Mouse (Mus musculus) CH12.LX (cell line): ENCODE data around the gene Gin1. TPM values are rescaled to one million over a fixed set of nuclear protein-coding genes. Genes with fewer than 3 reads are reported as not detected.

Experiments used
- DNase-seq: peaks from one replicate; pipeline ENCODE4 v3.0.0-alpha.2; 2013; ENCODE audit errors: extremely low read depth
- H3K27ac ChIP-seq: 2 replicates; pipeline ENCODE4 v1.5.1; 2012; ENCODE audit warnings: low read depth, mild to moderate bottlenecking, control low read depth, moderate library complexity; ENCODE audit not compliant: insufficient read depth
- H3K27me3 ChIP-seq: replicated peaks from 2 replicates; pipeline ENCODE3; 2012; ENCODE audit warnings: inconsistent platforms
- H3K36me3 ChIP-seq, 2 experiments: replicated peaks in 1 of 2; 2 replicates each; pipeline versions ENCODE3 to v1.6.1; 2012; ENCODE audit warnings: inconsistent platforms in 1 of 2, low read length in 1 of 2, mild to moderate bottlenecking in 1 of 2, mixed read lengths in 1 of 2, moderate library complexity in 1 of 2; ENCODE audit not compliant: control insufficient read depth in 1 of 2, insufficient read depth in 1 of 2
- H3K4me1 ChIP-seq, 2 experiments: 2 replicates each; pipeline ENCODE4 v1.6.1; 2012; ENCODE audit warnings: inconsistent platforms in 1 of 2, moderate library complexity in 1 of 2; ENCODE audit not compliant: insufficient read depth in 2 of 2, control insufficient read depth in 1 of 2
- H3K4me2 ChIP-seq: 2 replicates; pipeline ENCODE4 v1.6.1; 2012; ENCODE audit warnings: low read depth, mild to moderate bottlenecking, control low read depth; ENCODE audit not compliant: poor library complexity, insufficient read depth, severe bottlenecking
- H3K4me3 ChIP-seq, 3 experiments: fragments of 150-350 bp in 1 of 3; sonication (generic) in 1 of 3; replicated peaks in 1 of 3; 2 replicates each; pipeline versions ENCODE3 to v1.5.1; 2011 to 2012; ENCODE audit warnings: low read depth in 2 of 3, low read length in 2 of 3, mild to moderate bottlenecking in 2 of 3, moderate library complexity in 2 of 3, control low read depth in 1 of 3, improper control_type of control experiment in 1 of 3, inconsistent platforms in 1 of 3, mixed read lengths in 1 of 3; ENCODE audit not compliant: poor library complexity in 1 of 3
- H3K79me2 ChIP-seq: replicated peaks from 2 replicates; pipeline ENCODE4 v1.6.1; 2012; ENCODE audit warnings: mild to moderate bottlenecking, moderate library complexity; ENCODE audit not compliant: control insufficient read depth, poor library complexity, insufficient read depth, severe bottlenecking; ENCODE audit errors: extremely low read depth
- H3K9ac ChIP-seq: 2 replicates; pipeline ENCODE4 v1.6.1; 2012; ENCODE audit warnings: low read depth, mild to moderate bottlenecking, control low read depth, moderate library complexity; ENCODE audit not compliant: insufficient read depth
- H3K9me3 ChIP-seq: replicated peaks from 2 replicates; pipeline ENCODE3; 2012; ENCODE audit warnings: low read length, inconsistent platforms, mixed read lengths
- CHD2 ChIP-seq: IDR thresholded peaks from 2 replicates; pipeline ENCODE4 v1.6.1; 2011; ENCODE audit warnings: low read length, improper control_type of control experiment
- E2F4 ChIP-seq: IDR thresholded peaks from 2 replicates; pipeline ENCODE4 v1.6.1; 2011; ENCODE audit warnings: low read depth, low read length, improper control_type of control experiment; ENCODE audit not compliant: insufficient replicate concordance
- ELF1 ChIP-seq: IDR thresholded peaks from 2 replicates; pipeline ENCODE4 v1.6.1; 2014; ENCODE audit warnings: low read depth, mild to moderate bottlenecking, inconsistent platforms, low read length, improper control_type of control experiment
- EP300 ChIP-seq: IDR thresholded peaks from 2 replicates; pipeline ENCODE4 v1.6.1; 2011; ENCODE audit warnings: low read length, improper control_type of control experiment
- JUND ChIP-seq: conservative IDR thresholded peaks from 2 replicates; pipeline ENCODE4 v1.6.1; 2011; ENCODE audit warnings: low read depth, low read length, improper control_type of control experiment
- KAT2A ChIP-seq: IDR thresholded peaks from 2 replicates; pipeline ENCODE4 v1.6.1; 2012; ENCODE audit warnings: low read length, improper control_type of control experiment, inconsistent platforms; ENCODE audit not compliant: insufficient replicate concordance
- MAFK ChIP-seq: IDR thresholded peaks from 2 replicates; pipeline ENCODE4 v1.6.1; 2011; ENCODE audit warnings: low read length, improper control_type of control experiment; ENCODE audit not compliant: insufficient replicate concordance
- MAX ChIP-seq: IDR thresholded peaks from 2 replicates; pipeline ENCODE4 v1.6.1; 2011; ENCODE audit warnings: low read length, improper control_type of control experiment
- MAZ ChIP-seq: IDR thresholded peaks from 2 replicates; pipeline ENCODE4 v1.6.1; 2012; ENCODE audit warnings: low read depth, mild to moderate bottlenecking, inconsistent platforms, low read length, improper control_type of control experiment, moderate library complexity
- MEF2A ChIP-seq: IDR thresholded peaks from 2 replicates; pipeline ENCODE4 v1.6.1; 2014; ENCODE audit warnings: low read depth, mild to moderate bottlenecking, inconsistent platforms, low read length, improper control_type of control experiment, borderline replicate concordance
- MYC ChIP-seq: IDR thresholded peaks from 2 replicates; pipeline ENCODE4 v1.6.1; 2011; ENCODE audit warnings: low read depth, mild to moderate bottlenecking, improper control_type of control experiment, low read length
- NELFE ChIP-seq: IDR thresholded peaks from 2 replicates; pipeline ENCODE4 v1.6.1; 2011; ENCODE audit warnings: low read depth, low read length, improper control_type of control experiment
- NRF1 ChIP-seq: IDR thresholded peaks from 2 replicates; pipeline ENCODE4 v1.6.1; 2014; ENCODE audit warnings: low read depth, mild to moderate bottlenecking, inconsistent platforms, low read length, improper control_type of control experiment, moderate library complexity
- PAX5 ChIP-seq: IDR thresholded peaks from 2 replicates; pipeline ENCODE4 v1.6.1; 2012; ENCODE audit warnings: low read length, inconsistent platforms, mixed read lengths
- POLR2A ChIP-seq: IDR thresholded peaks from 2 replicates; pipeline ENCODE4 v1.6.1; 2011; ENCODE audit warnings: low read depth, mild to moderate bottlenecking, improper control_type of control experiment, low read length
- POLR2AphosphoS2 ChIP-seq: IDR thresholded peaks from 2 replicates; pipeline ENCODE4 v1.6.1; 2011; ENCODE audit warnings: low read depth, low read length, improper control_type of control experiment
- RAD21 ChIP-seq: IDR thresholded peaks from 2 replicates; pipeline ENCODE4 v1.6.1; 2011; ENCODE audit warnings: low read depth, mild to moderate bottlenecking, low read length, improper control_type of control experiment, moderate library complexity
- RCOR1 ChIP-seq: conservative IDR thresholded peaks from 2 replicates; pipeline ENCODE4 v1.6.1; 2012; ENCODE audit warnings: low read depth, mild to moderate bottlenecking, inconsistent platforms, low read length, improper control_type of control experiment
- SMC3 ChIP-seq: IDR thresholded peaks from 2 replicates; pipeline ENCODE4 v1.6.1; 2011; ENCODE audit warnings: low read depth, low read length, improper control_type of control experiment
- TCF12 ChIP-seq: IDR thresholded peaks from 2 replicates; pipeline ENCODE4 v1.6.1; 2014; ENCODE audit warnings: low read depth, mild to moderate bottlenecking, inconsistent platforms, low read length, improper control_type of control experiment
- UBTF ChIP-seq: IDR thresholded peaks from 2 replicates; pipeline ENCODE4 v1.6.1; 2012; ENCODE audit warnings: low read depth, mild to moderate bottlenecking, inconsistent platforms, low read length, improper control_type of control experiment, moderate library complexity
- USF1 ChIP-seq: IDR thresholded peaks from 2 replicates; pipeline ENCODE4 v1.6.1; 2014; ENCODE audit warnings: low read depth, mild to moderate bottlenecking, inconsistent platforms, low read length, improper control_type of control experiment
- USF2 ChIP-seq: conservative IDR thresholded peaks from 2 replicates; pipeline ENCODE4 v1.6.1; 2011; ENCODE audit warnings: low read depth, low read length, improper control_type of control experiment
- ZC3H11A ChIP-seq: IDR thresholded peaks from 2 replicates; pipeline ENCODE4 v1.6.1; 2012; ENCODE audit warnings: low read depth, mild to moderate bottlenecking, inconsistent platforms, low read length, improper control_type of control experiment
- ZKSCAN1 ChIP-seq: IDR thresholded peaks from 2 replicates; pipeline ENCODE4 v1.6.1; 2012; ENCODE audit warnings: low read depth, inconsistent platforms, low read length, improper control_type of control experiment, borderline replicate concordance
- ZNF384 ChIP-seq: IDR thresholded peaks from 2 replicates; pipeline ENCODE4 v1.6.1; 2012; ENCODE audit warnings: low read depth, low read length, improper control_type of control experiment, inconsistent platforms
- dilution Hi-C: fragments of 300-500 bp; cut with MboI; formaldehyde crosslinking; loops from 2 replicates; pipeline ENCODE4 v1.14.3; 2020; ENCODE audit warnings: low sequenced_read_pairs; ENCODE audit not compliant: extremely low pct_unique_long_range_greater_than_20kb, extremely low pct_ligation_motif_present
- in situ Hi-C: fragments of 300-500 bp; cut with MboI; formaldehyde crosslinking; loops from 3 replicates; pipeline ENCODE4 v1.14.3; 2019; ENCODE audit warnings: low sequenced_read_pairs, low pct_ligation_motif_present, low pct_unique_long_range_greater_than_20kb, mixed read lengths
- polyA plus RNA-seq: library from polyadenylated mRNA; unstranded; fragments of >175 nt; gene quantifications from 2 replicates; pipeline ENCODE4 v1.2.1, GENCODE M21; 2012; ENCODE audit warnings: low read depth; ENCODE audit not compliant: insufficient read length
- total RNA-seq, 2 experiments: library from RNA; depleted of rRNA; stranded (reverse); fragments of 300-350 nt in 1 of 2; fragments of >200 nt in 1 of 2; gene quantifications; 2 replicates each; pipeline ENCODE4 v1.2.3; 2012 to 2014

Gene Gin1
- total and polyA plus RNA-seq, 3 experiments: 5.8 to 16.2 (median 10.4) TPM

DNA sequence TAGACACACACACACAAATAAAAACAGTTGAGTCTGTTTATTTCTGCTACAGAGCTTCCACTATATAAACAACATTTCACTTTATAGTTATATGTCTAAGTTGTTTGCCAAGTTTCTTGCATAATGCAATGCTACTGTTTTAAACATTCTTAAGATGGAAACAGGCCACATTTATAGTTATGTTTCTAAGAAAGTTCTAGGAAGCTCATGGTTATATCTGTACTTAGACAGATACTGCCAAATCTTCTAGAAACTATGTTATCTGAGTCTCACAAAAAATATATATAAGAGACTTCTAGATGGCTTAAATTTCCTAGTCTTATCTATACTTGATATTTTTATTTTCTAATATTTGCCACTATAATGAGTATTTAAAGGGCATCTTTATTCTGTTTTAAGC is 16.8 kb upstream of the Gin1 start:
- dilution Hi-C loops: no loop called here
- Histone ChIP-seq H3K9me3 (no peaks in the 10 kb centered on the region), H3K36me3 (peaks cover 27 to 55% of the 10 kb centered on the region in 2 experiments), H3K79me2 (0 out of 2 replicates have a peak, but pooled peaks cover 2% of the 10 kb centered on the region), H3K4me1 (no peaks in the 10 kb centered on the region), H3K27ac (no peak overlapping the region), H3K27me3 (no peaks in the 10 kb centered on the region), H3K4me2 (no peak overlapping the region), H3K9ac (no peak overlapping the region), H3K4me3 (no peak overlapping the region)
- in situ Hi-C loops: no loop called here
- TF ChIP-seq ELF1: no peak
- no peak for TF ChIP-seq MAZ
- no peak for TF ChIP-seq KAT2A
- TF ChIP-seq SMC3: no peak
- TF ChIP-seq E2F4: no peak
- TF ChIP-seq PAX5: no peak
- no peak for TF ChIP-seq UBTF
- TF ChIP-seq NRF1: no peak
- DNase-seq: no peak

DNA sequence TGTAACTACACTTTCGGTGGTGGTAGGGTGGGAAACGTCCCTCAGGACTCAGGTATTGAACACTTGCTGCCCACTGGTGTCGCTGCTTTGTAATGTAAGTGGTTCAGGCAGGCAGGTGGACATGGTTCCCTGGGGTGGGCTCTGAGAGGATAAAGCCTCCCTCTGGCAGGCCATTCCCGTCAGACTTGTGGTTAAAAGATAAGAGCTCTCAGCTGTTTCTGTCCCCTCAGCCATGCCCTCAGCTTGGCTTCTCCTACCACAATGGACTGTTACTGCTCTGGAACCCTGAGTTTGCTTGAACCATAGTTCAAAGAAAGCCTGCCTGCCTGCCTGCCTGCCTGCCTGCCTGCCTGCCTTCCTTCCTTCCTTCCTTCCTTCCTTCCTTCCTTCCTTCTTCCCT is 15.6 kb upstream of the Gin1 start:
- Histone ChIP-seq H3K4me2 (no peak overlapping the region), H3K4me3 (no peak overlapping the region), H3K9ac (no peak overlapping the region), H3K27me3 (no peaks in the 10 kb centered on the region), H3K36me3 (peaks cover 25 to 53% of the 10 kb centered on the region in 2 experiments), H3K79me2 (0 out of 2 replicates have a peak, but pooled peaks cover 5% of the 10 kb centered on the region), H3K27ac (no peak overlapping the region), H3K4me1 (no peaks in the 10 kb centered on the region), H3K9me3 (no peaks in the 10 kb centered on the region)
- DNase-seq: no peak
- in situ Hi-C loops (no loop called here), dilution Hi-C loops (no loop called here)
- no peak for TF ChIP-seq ZNF384
- no peak for TF ChIP-seq MYC
- no peak for TF ChIP-seq USF2
- no peak for TF ChIP-seq NRF1
- no peak for TF ChIP-seq MAX
- TF ChIP-seq NELFE: no peak
- no peak for TF ChIP-seq RAD21
- no peak for TF ChIP-seq CHD2
- TF ChIP-seq ZKSCAN1: no peak
- TF ChIP-seq MAFK: no peak
- TF ChIP-seq USF1: no peak
- no peak for TF ChIP-seq EP300
- TF ChIP-seq POLR2A: no peak
- TF ChIP-seq RCOR1: no peak
- no peak for TF ChIP-seq ZC3H11A
- TF ChIP-seq MEF2A: no peak
- TF ChIP-seq TCF12: no peak
- TF ChIP-seq JUND: no peak
- TF ChIP-seq POLR2AphosphoS2: no peak
